Mouse (Mus musculus) stomach, embryonic 14.5 days (tissue): ENCODE measurements around the gene Rbak. TPM values are rescaled to one million over a fixed set of nuclear protein-coding genes. Genes with fewer than 3 reads are reported as not detected.

ENCODE experiments used
- ATAC-seq: fragments of 200-750 bp; cut with Nextera tagmentation; 2 replicates; pipeline ENCODE4 v1.8.0; 2017; ENCODE audit warnings: low read depth, moderate TSS enrichment; ENCODE audit not compliant: insufficient number of reproducible peaks, insufficient read depth, low FRiP score
- H3K27ac ChIP-seq: fragments of 300-500 bp; sonication (generic); 2 replicates; pipeline ENCODE4 v1.5.1; 2014; ENCODE audit warnings: mild to moderate bottlenecking, low read length, moderate library complexity, mixed read lengths
- H3K27me3 ChIP-seq: fragments of 300-500 bp; sonication (generic); 2 replicates; pipeline ENCODE4 v1.6.1; 2014; ENCODE audit warnings: low read length, control low read depth, mixed read lengths; ENCODE audit not compliant: control insufficient read depth, insufficient read depth
- H3K36me3 ChIP-seq: fragments of 300-500 bp; sonication (generic); 2 replicates; pipeline ENCODE4 v1.6.1; 2014; ENCODE audit warnings: mild to moderate bottlenecking, control low read depth, low read length, moderate library complexity, mixed read lengths; ENCODE audit not compliant: control insufficient read depth, insufficient read depth
- H3K4me1 ChIP-seq: fragments of 300-500 bp; sonication (generic); 2 replicates; pipeline ENCODE4 v1.6.1; 2014; ENCODE audit warnings: low read length, control low read depth, mixed read lengths; ENCODE audit not compliant: control insufficient read depth, insufficient read depth
- H3K4me2 ChIP-seq: fragments of 300-500 bp; sonication (generic); replicated peaks from 2 replicates; pipeline ENCODE4 v1.6.1; 2014; ENCODE audit warnings: low read depth, low read length, control low read depth
- H3K4me3 ChIP-seq: fragments of 300-500 bp; sonication (generic); 2 replicates; pipeline ENCODE4 v1.5.1; 2014; ENCODE audit warnings: low read depth, low read length, control low read depth
- H3K9ac ChIP-seq: fragments of 300-500 bp; sonication (generic); replicated peaks from 2 replicates; pipeline ENCODE4 v1.6.1; 2014; ENCODE audit warnings: low read depth, mild to moderate bottlenecking, control low read depth, low read length, moderate library complexity, mixed read lengths
- H3K9me3 ChIP-seq: fragments of 300-500 bp; sonication (generic); 2 replicates; pipeline ENCODE4 v1.6.1; 2016; ENCODE audit warnings: low read depth, low read length, control low read depth; ENCODE audit not compliant: control insufficient read depth
- WGBS: fragments of 180-500 bp; shearing (Covaris S2); extraction: QIAGEN DNeasy Blood & Tissue Kit; methylation state at CpG from one replicate; pipeline ENCODE4 v1.1.7; 2014; 5-methylcytosine and 5-hydroxymethylcytosine counted together
- polyA plus RNA-seq: library from polyadenylated mRNA; unstranded; fragments of >200 nt; fragmentation: Nextera tagmentation; extraction: Ambion mirVana; gene quantifications from 2 replicates; pipeline ENCODE4 v1.2.1, GENCODE M21; 2014

The Rbak gene
- polyA plus RNA-seq = 13.2 and 18.0 TPM in 2 replicates

- peak within 1 kb of the TSS; percentile 91 for H3K9ac ChIP-seq
- peak; percentile 95 for ATAC-seq
- peak within 1 kb of the TSS; percentile 92 for H3K4me3 ChIP-seq
- peaks cover 21% of the 10 kb centered on the region for H3K36me3 ChIP-seq
- no peaks in the 10 kb centered on the region for H3K27me3 ChIP-seq
- H3K9me3 ChIP-seq = no peaks in the 10 kb centered on the region
- H3K4me2 ChIP-seq = peak within 1 kb of the TSS; percentile 88
- 0 out of 2 replicates have a peak, but pooled peaks cover 8% of the 10 kb centered on the region for H3K4me1 ChIP-seq
- H3K27ac ChIP-seq = peak within 1 kb of the TSS; percentile 71
- WGBS = 0% methylated on average over 56 of the region's 58 CpGs
Measured at GRCm38 (mm10) chr5:143180255-143181076, at the start of gene Rbak, which contains the start of gene Spdye4b. Gene Rbak (minus strand): TSS chr5:143180775. Gene Spdye4b (plus strand): TSS chr5:143181017.

GRCm38 (mm10) chr5:143226790-143227189 lies 46.2 kb upstream of the Rbak start, which contains the start of gene Spdye4a:
Gene Spdye4a (minus strand): TSS chr5:143226890.
- 82% methylated on average over 3 of the region's 3 CpGs for WGBS
- Histone ChIP-seq H3K9me3 (peaks cover 7% of the 10 kb centered on the region; the same call in 1 of the 2 replicates), H3K9ac (no peak within 1 kb of the TSS), H3K27me3 (no peaks in the 10 kb centered on the region), H3K4me3 (no peak within 1 kb of the TSS), H3K36me3 (no peaks in the 10 kb centered on the region), H3K4me1 (no peaks in the 10 kb centered on the region), H3K27ac (no peak within 1 kb of the TSS), H3K4me2 (no peak within 1 kb of the TSS)
- ATAC-seq = no peak

GRCm38 (mm10) chr5:143222287-143222686 lies 41.7 kb upstream of the Rbak start:
- no peak for ATAC-seq
- whole genome bisulfite sequencing = 81% methylated on average over 1 of the region's 1 CpGs
- no peak overlapping the region for H3K4me2 ChIP-seq

GRCm38 (mm10) chr5:143220996-143221395 lies 40.4 kb upstream of the Rbak start:
- no peak overlapping the region for H3K4me2 ChIP-seq
- 73% methylated on average over 5 of the region's 5 CpGs for WGBS

More at GRCm38 (mm10) chr5:143222287-143222686, 41.7 kb upstream of the Rbak start:
- H3K9me3 ChIP-seq = no peaks in the 10 kb centered on the region
- no peaks in the 10 kb centered on the region for H3K27me3 ChIP-seq
- H3K4me1 ChIP-seq = no peaks in the 10 kb centered on the region
- no peak overlapping the region for H3K9ac ChIP-seq
- H3K36me3 ChIP-seq = no peaks in the 10 kb centered on the region
- H3K4me3 ChIP-seq = no peak overlapping the region
- no peak overlapping the region for H3K27ac ChIP-seq

GRCm38 (mm10) chr5:143213832-143214231 lies 33.3 kb upstream of the Rbak start:
- Histone ChIP-seq H3K4me2 (no peak overlapping the region), H3K27ac (no peak overlapping the region), H3K27me3 (no peaks in the 10 kb centered on the region), H3K4me3 (no peak overlapping the region), H3K4me1 (no peaks in the 10 kb centered on the region), H3K9me3 (no peaks in the 10 kb centered on the region), H3K9ac (no peak overlapping the region), H3K36me3 (no peaks in the 10 kb centered on the region)
- no peak for ATAC-seq
- WGBS = 65% methylated on average over 2 of the region's 2 CpGs

More at GRCm38 (mm10) chr5:143220996-143221395, 40.4 kb upstream of the Rbak start:
- ATAC-seq = no peak
- Histone ChIP-seq H3K27ac (no peak overlapping the region), H3K36me3 (no peaks in the 10 kb centered on the region), H3K27me3 (no peaks in the 10 kb centered on the region), H3K4me1 (no peaks in the 10 kb centered on the region), H3K4me3 (no peak overlapping the region), H3K9me3 (no peaks in the 10 kb centered on the region), H3K9ac (no peak overlapping the region)

GRCm38 (mm10) chr5:143205015-143205414 lies 24.4 kb upstream of the Rbak start:
- no peak overlapping the region for H3K27ac ChIP-seq
- WGBS = 77% methylated on average over 3 of the region's 3 CpGs
- no peaks in the 10 kb centered on the region for H3K36me3 ChIP-seq
- H3K27me3 ChIP-seq = no peaks in the 10 kb centered on the region
- no peaks in the 10 kb centered on the region for H3K9me3 ChIP-seq
- no peak overlapping the region for H3K9ac ChIP-seq
- no peak for ATAC-seq
- H3K4me2 ChIP-seq = no peak overlapping the region
- no peak overlapping the region for H3K4me3 ChIP-seq
- no peaks in the 10 kb centered on the region for H3K4me1 ChIP-seq

GRCm38 (mm10) chr5:143196506-143196905 lies 15.9 kb upstream of the Rbak start:
- Histone ChIP-seq H3K27me3 (no peaks in the 10 kb centered on the region), H3K27ac (no peak overlapping the region), H3K9ac (no peak overlapping the region), H3K4me3 (no peak overlapping the region), H3K9me3 (no peaks in the 10 kb centered on the region), H3K4me2 (no peak overlapping the region), H3K4me1 (no peaks in the 10 kb centered on the region), H3K36me3 (no peaks in the 10 kb centered on the region)
- no peak for ATAC-seq
- WGBS = 87% methylated on average over 4 of the region's 4 CpGs

- Histone ChIP-seq H3K4me3 (no peak overlapping the region), H3K9me3 (no peaks in the 10 kb centered on the region), H3K4me2 (no peak overlapping the region), H3K4me1 (no peaks in the 10 kb centered on the region), H3K9ac (no peak overlapping the region), H3K27ac (no peak overlapping the region), H3K36me3 (no peaks in the 10 kb centered on the region), H3K27me3 (no peaks in the 10 kb centered on the region)
- no peak for ATAC-seq
- WGBS = 66% methylated on average over 2 of the region's 2 CpGs
Measured at GRCm38 (mm10) chr5:143195166-143195565, 14.6 kb upstream of the Rbak start.
